In genomic region chr4:123282500-123282899, GRCm38 (mm10) we compare ENCODE assay signal across 8 mouse cellular contexts. TPM values are rescaled to one million over a fixed set of nuclear protein-coding genes. Genes with fewer than 3 reads are reported as not detected.
DNase-seq lines count a peak whose midpoint lies in the region; ATAC-seq lines count a peak whose summit lies in the region.

No protein-coding gene starts in this region.

- H3K4me2 ChIP-seq in hindbrain, embryonic 15.5 days: peak overlapping the region; percentile 79

- H3K9ac ChIP-seq in hindbrain, embryonic 15.5 days: peak overlapping the region; percentile 68

- WGBS in hindbrain, embryonic 15.5 days: 1% methylated on average over 25 of the region's 25 CpGs

- DNase-seq in WW6 (ENCODE audit: low read depth, low spot score): peak; percentile 85
- peak; percentile 90 to 91 for DNase-seq in cerebellum, postnatal 36 days
- DNase-seq in frontal cortex, postnatal 36 days (ENCODE audit: low spot score in 2 of 2): peak; percentile 80 to 86
- peak; percentile 79 to 80 for DNase-seq in layer of hippocampus, postnatal 36 days
- peak; percentile 93 for DNase-seq in lung, postnatal 36 days
- DNase-seq in retina, embryonic 14.5 days (ENCODE audit: low spot score): peak; percentile 93
- peak; percentile 87 for DNase-seq in thymus, postnatal 36 days

- no peaks in the 10 kb centered on the region for H3K9me3 ChIP-seq in hindbrain, embryonic 15.5 days

- peak; percentile 93 for ATAC-seq in hindbrain, embryonic 15.5 days (ENCODE audit: low FRiP score, low read depth)

- H3K27me3 ChIP-seq in hindbrain, embryonic 15.5 days: no peaks in the 10 kb centered on the region

- H3K27ac ChIP-seq in hindbrain, embryonic 15.5 days (replicated peaks): peak overlapping the region; percentile 76; the same call in 1 of the 2 replicates

- peak overlapping the region; percentile 76 for H3K4me3 ChIP-seq in hindbrain, embryonic 15.5 days

- peaks cover 27% of the 10 kb centered on the region for H3K4me1 ChIP-seq in hindbrain, embryonic 15.5 days (replicated peaks)

- H3K36me3 ChIP-seq in hindbrain, embryonic 15.5 days: peaks cover under 1% of the 10 kb centered on the region; the same call in 1 of the 2 replicates

RNA-seq across cellular contexts. Expression of gene Pabpc4, which starts 20.3 kb away (rescaled TPM):
- polyA plus RNA-seq in hindbrain, embryonic 15.5 days (2015; fragmentation: Nextera tagmentation; extraction: Ambion mirVana): 27.7 and 32.2 TPM in 2 replicates
- 10 to 100 TPM; 44.4 to 45.0 TPM for total RNA-seq in layer of hippocampus, postnatal 36 days (2021)

RNA-seq across cellular contexts. Expression of gene Oxct2a, which starts 40.9 kb away (rescaled TPM):
- polyA plus RNA-seq in hindbrain, embryonic 15.5 days (2015; fragmentation: Nextera tagmentation; extraction: Ambion mirVana): not detected in 2 replicates
- under 1 TPM in 1 of 2 experiments, not detected in 1; 0.20 TPM for total RNA-seq in layer of hippocampus, postnatal 36 days (2021)

RNA-seq across cellular contexts. Expression of gene Heyl, which starts 49.1 kb away (rescaled TPM):
- 6.4 and 6.5 TPM in 2 replicates for polyA plus RNA-seq in hindbrain, embryonic 15.5 days (2015; fragmentation: Nextera tagmentation; extraction: Ambion mirVana)
- total RNA-seq in layer of hippocampus, postnatal 36 days (2021): 1 to 10 TPM; 2.3 to 2.9 TPM

Comparison
In these comparisons a context has a peak if more than half of its experiments do, and no peak if none do; other contexts are left out.
1. Peak in every context shown above with its lines: DNase-seq, ATAC-seq, H3K4me3 ChIP-seq and H3K27ac ChIP-seq.